Mouse (Mus musculus): ENCODE data around the gene Endog.
A peak's percentile ranks its signal among the peaks of the same experiment; 100 is the strongest.
"Not testable (repeated sequence)": the region's sequence is repeated elsewhere in the genome, so short reads cannot be mapped to it uniquely, and the experiment has no call there.

The Endog gene

GRCm38 (mm10) chr2:30171371-30171996 lies at the start of gene Endog:
Gene Endog, plus strand, starts transcription at chr2:30171493.
- DNase-seq (ENCODE audit: low read depth, low spot score), result no peak

GRCm38 (mm10) chr2:30122766-30123165 lies 48.5 kb upstream of the Endog start:
- no peak for DNase-seq (ENCODE audit: low read depth, low spot score)

- DNase-seq (ENCODE audit: low read depth, low spot score), result no peak
Measured at GRCm38 (mm10) chr2:30123729-30124471, 47.4 kb upstream of the Endog start.

- DNase-seq (ENCODE audit: low read depth, low spot score), result peak; percentile 76
Measured at GRCm38 (mm10) chr2:30124472-30125274, 46.6 kb upstream of the Endog start, which contains the start of gene Zer1. Gene Zer1, minus strand, starts transcription at chr2:30124585.

GRCm38 (mm10) chr2:30128789-30129188 lies 42.5 kb upstream of the Endog start:
- DNase-seq (ENCODE audit: low read depth, low spot score), result no peak

GRCm38 (mm10) chr2:30130156-30130555 lies 41.1 kb upstream of the Endog start:
- no peak for DNase-seq (ENCODE audit: low read depth, low spot score)

- not testable (repeated sequence) for DNase-seq (ENCODE audit: low read depth, low spot score)
Measured at GRCm38 (mm10) chr2:30131240-30131639, 40.1 kb upstream of the Endog start.

- no peak for DNase-seq (ENCODE audit: low read depth, low spot score)
Measured at GRCm38 (mm10) chr2:30132801-30133612, 38.3 kb upstream of the Endog start.

GRCm38 (mm10) chr2:30133613-30134377 lies 37.5 kb upstream of the Endog start, which contains the start of gene Tbc1d13:
Gene Tbc1d13, plus strand, starts transcription at chr2:30133746.
- peak; percentile 91 for DNase-seq (ENCODE audit: low read depth, low spot score)

- DNase-seq (ENCODE audit: low read depth, low spot score), result no peak
Measured at GRCm38 (mm10) chr2:30134378-30134711, 36.9 kb upstream of the Endog start.

GRCm38 (mm10) chr2:30134928-30135620 lies 36.2 kb upstream of the Endog start:
- DNase-seq (ENCODE audit: low read depth, low spot score), result no peak

- no peak for DNase-seq (ENCODE audit: low read depth, low spot score)
Measured at GRCm38 (mm10) chr2:30136458-30136857, 34.8 kb upstream of the Endog start.

GRCm38 (mm10) chr2:30140021-30140420 lies 31.3 kb upstream of the Endog start:
- not testable (repeated sequence) for DNase-seq (ENCODE audit: low read depth, low spot score)

- no peak for DNase-seq (ENCODE audit: low read depth, low spot score)
Measured at GRCm38 (mm10) chr2:30144436-30144835, 26.9 kb upstream of the Endog start.

GRCm38 (mm10) chr2:30147466-30147865 lies 23.8 kb upstream of the Endog start:
- DNase-seq (ENCODE audit: low read depth, low spot score), result no peak

- no peak for DNase-seq (ENCODE audit: low read depth, low spot score)
Measured at GRCm38 (mm10) chr2:30151840-30152239, 19.5 kb upstream of the Endog start.

GRCm38 (mm10) chr2:30152616-30153015 lies 18.7 kb upstream of the Endog start:
- DNase-seq (ENCODE audit: low read depth, low spot score), result no peak

- not testable (repeated sequence) for DNase-seq (ENCODE audit: low read depth, low spot score)
Measured at GRCm38 (mm10) chr2:30159871-30160270, 11.4 kb upstream of the Endog start.

GRCm38 (mm10) chr2:30161809-30162208 lies 9.5 kb upstream of the Endog start:
- DNase-seq (ENCODE audit: low read depth, low spot score), result no peak

- DNase-seq (ENCODE audit: low read depth, low spot score), result no peak
Measured at GRCm38 (mm10) chr2:30164340-30164932, 6.9 kb upstream of the Endog start.

Data from c-Kit-negative CD71-positive TER-119-positive erythroid progenitor cells, embryonic 14.5 days (primary cell).